Mouse (Mus musculus): ENCODE results near the gene Gm10972. TPM values are rescaled to one million over a fixed set of nuclear protein-coding genes. Genes with fewer than 3 reads are reported as not detected.
"Not testable (repeated sequence)": the region's sequence is repeated elsewhere in the genome, so short reads cannot be mapped to it uniquely, and the experiment has no call there.

Gene Gm10972
- polyA plus RNA-seq, 1 experiment = not detected

- no peak overlapping the region for H3K27ac ChIP-seq (ENCODE audit: control insufficient read depth, insufficient read depth, low read depth, low read length)
- H3K27me3 ChIP-seq (ENCODE audit: control insufficient read depth, insufficient read depth, low read length) = no peaks in the 10 kb centered on the region
- H3K4me3 ChIP-seq (ENCODE audit: control insufficient read depth, low read depth, low read length) = no peak overlapping the region
- TF ChIP-seq POLR2A (IDR thresholded peaks at IDR 0.05; ENCODE audit: control insufficient read depth, low read depth, low read length) (no peak), CTCF (IDR thresholded peaks at IDR 0.05; ENCODE audit: control insufficient read depth, insufficient read depth, insufficient replicate concordance, low read depth, low read length) (no peak)
- peaks cover 2% of the 10 kb centered on the region for H3K4me1 ChIP-seq (ENCODE audit: control insufficient read depth, insufficient read depth, low read length)
- H3K36me3 ChIP-seq (ENCODE audit: control insufficient read depth, insufficient read depth, low read length) = no peaks in the 10 kb centered on the region
These were observed 47.8 kb downstream of the Gm10972 start for GRCm38 (mm10) chr3:94690616-94691247.

- not testable (repeated sequence) for H3K27ac ChIP-seq (ENCODE audit: control insufficient read depth, insufficient read depth, low read depth, low read length); H3K4me3 ChIP-seq (ENCODE audit: control insufficient read depth, low read depth, low read length); H3K4me1 ChIP-seq (ENCODE audit: control insufficient read depth, insufficient read depth, low read length); H3K36me3 ChIP-seq (ENCODE audit: control insufficient read depth, insufficient read depth, low read length); H3K27me3 ChIP-seq (ENCODE audit: control insufficient read depth, insufficient read depth, low read length)
These were observed 48.8 kb downstream of the Gm10972 start for GRCm38 (mm10) chr3:94691694-94692093.

Other genes starting within 250 kb of the Gm10972 start
- not detected in 2 replicates for gene Lingo4, start 244.6 kb upstream of the Gm10972 start, polyA plus RNA-seq (2012; rRNA removed)
- gene Tdrkh, start 229.8 kb upstream of the Gm10972 start, polyA plus RNA-seq (2012; rRNA removed) = 5.5 and 8.9 TPM in 2 replicates
- 16.8 and 17.1 TPM in 2 replicates for gene Mrpl9, start 199.8 kb upstream of the Gm10972 start, polyA plus RNA-seq (2012; rRNA removed)
- 2,779 and 3,078 TPM in 2 replicates for gene Oaz3, start 199.2 kb upstream of the Gm10972 start, polyA plus RNA-seq (2012; rRNA removed)
- 243 and 256 TPM in 2 replicates for gene Celf3, start 164.8 kb upstream of the Gm10972 start, polyA plus RNA-seq (2012; rRNA removed)
- gene Riiad1, start 162.8 kb upstream of the Gm10972 start, polyA plus RNA-seq (2012; rRNA removed) = 107 and 109 TPM in 2 replicates
- gene Snx27, start 60.4 kb upstream of the Gm10972 start, polyA plus RNA-seq (2012; rRNA removed) = 18.5 and 19.0 TPM in 2 replicates
- gene Tuft1, start 15.8 kb downstream of the Gm10972 start, polyA plus RNA-seq (2012; rRNA removed) = 13.1 and 13.2 TPM in 2 replicates
- gene Selenbp2, start 50.4 kb downstream of the Gm10972 start, polyA plus RNA-seq (2012; rRNA removed) = 0.24 TPM in 1 of 2 replicates, not detected in the other
- gene Cgn, start 143.4 kb downstream of the Gm10972 start, polyA plus RNA-seq (2012; rRNA removed) = 12.6 and 17.4 TPM in 2 replicates
- 13.9 and 15.9 TPM in 2 replicates for gene Pogz, start 194.5 kb downstream of the Gm10972 start, polyA plus RNA-seq (2012; rRNA removed)
- gene Psmb4, start 243.8 kb downstream of the Gm10972 start, polyA plus RNA-seq (2012; rRNA removed) = 140 and 167 TPM in 2 replicates